Mouse (Mus musculus) MEL-GATA-1-ER (cell line): ENCODE results near the gene Swsap1.

Experiments
- DNase-seq: peaks from one replicate; pipeline ENCODE4 v3.0.0-alpha.2; 2012; ENCODE audit warnings: low read depth; ENCODE audit errors: extremely low read depth

The Swsap1 gene

DNA sequence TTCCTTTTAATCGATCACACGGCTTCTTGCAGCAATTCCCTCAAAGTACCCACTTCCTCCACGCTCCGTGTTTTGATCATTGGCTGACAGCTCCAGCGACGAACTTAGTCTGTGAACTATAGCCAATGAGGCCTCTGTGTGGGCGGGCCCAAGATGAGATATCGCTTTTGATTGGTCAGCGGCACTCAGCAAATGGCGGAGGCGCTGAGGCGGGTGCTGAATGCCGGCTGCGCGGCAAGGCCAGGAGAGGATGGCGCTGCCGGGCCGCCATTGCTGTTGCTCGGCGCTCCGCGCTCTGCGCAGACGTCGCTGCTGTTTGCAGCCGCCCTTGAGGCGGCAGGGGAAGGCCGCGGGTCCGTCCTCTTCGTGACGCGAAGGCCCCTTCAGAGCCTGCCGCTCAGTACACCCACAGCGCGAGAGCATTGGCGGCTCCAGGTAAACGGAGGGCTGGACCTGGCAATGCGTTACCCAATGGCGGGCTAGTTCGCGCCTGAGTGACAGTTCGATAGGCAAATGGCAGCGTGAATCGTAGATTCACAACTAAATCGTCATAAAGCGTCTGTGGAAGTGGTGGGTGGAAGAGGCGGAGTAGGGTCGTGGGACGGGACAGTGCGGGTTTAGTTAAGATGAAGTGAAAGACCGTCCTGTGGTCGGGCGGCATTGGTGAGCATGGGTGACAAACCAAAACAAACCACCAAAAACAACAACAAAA is at the start of gene Swsap1:
TSS of gene Swsap1 (plus strand) at position 186 of the 712 bp plus-strand sequence.
- DNase-seq, result peak; percentile 99

DNA sequence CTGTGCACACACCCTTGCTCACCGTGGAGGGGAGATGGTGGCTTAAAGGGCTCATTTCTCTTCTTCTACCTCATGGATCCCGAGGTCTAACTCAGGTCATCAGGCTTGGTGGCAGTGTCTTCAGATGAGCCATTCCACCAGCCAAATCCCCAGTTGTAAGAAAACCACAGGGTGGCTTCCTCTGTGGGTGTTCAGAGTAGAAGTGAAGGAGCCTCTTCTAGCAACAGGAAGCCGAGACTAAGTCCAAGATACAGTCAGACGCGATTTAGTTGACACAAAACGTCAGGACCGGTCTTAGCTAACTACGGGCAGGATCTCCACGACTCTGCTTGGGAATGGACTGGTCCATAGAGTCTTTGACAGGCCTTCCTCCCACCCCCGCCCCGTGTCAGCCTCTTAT is 47.3 kb upstream of the Swsap1 start:
- no peak for DNase-seq

DNA sequence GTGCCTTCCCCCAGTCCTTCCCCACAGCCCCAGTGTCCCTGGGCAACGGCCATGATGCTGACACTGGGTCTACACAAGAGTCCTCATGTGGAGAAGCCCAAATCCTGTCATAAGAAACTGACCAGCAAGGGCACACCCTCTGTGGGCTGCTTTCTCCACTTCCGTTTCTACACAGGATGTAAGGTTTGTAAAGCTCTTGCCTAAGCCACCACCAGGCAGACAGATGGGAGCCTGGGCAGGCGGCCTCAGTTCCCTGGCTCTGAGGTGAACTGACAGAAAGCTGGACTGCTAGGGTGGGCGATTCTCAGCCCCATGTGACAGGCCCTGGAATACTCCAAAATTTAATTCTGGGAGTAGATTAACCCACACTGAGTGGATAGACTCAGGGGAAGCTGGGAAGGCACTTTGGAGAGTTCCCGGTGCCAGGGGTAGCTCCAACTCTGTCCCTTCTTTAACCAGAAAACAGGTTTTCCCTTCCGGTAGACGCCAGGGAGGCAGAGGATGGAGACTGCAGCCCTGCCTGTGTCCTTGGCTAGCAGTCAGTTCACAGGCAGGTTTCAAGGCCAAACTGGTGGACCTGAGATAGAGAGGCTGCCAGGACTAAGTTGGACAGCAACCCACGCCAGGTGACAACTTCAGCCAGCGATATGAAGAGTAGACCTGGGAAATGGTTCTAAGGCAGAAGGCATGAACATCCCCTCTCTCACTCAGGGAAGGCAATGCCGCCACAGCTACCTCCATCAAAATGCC is 45.9 kb upstream of the Swsap1 start:
- DNase-seq, result no peak

DNA sequence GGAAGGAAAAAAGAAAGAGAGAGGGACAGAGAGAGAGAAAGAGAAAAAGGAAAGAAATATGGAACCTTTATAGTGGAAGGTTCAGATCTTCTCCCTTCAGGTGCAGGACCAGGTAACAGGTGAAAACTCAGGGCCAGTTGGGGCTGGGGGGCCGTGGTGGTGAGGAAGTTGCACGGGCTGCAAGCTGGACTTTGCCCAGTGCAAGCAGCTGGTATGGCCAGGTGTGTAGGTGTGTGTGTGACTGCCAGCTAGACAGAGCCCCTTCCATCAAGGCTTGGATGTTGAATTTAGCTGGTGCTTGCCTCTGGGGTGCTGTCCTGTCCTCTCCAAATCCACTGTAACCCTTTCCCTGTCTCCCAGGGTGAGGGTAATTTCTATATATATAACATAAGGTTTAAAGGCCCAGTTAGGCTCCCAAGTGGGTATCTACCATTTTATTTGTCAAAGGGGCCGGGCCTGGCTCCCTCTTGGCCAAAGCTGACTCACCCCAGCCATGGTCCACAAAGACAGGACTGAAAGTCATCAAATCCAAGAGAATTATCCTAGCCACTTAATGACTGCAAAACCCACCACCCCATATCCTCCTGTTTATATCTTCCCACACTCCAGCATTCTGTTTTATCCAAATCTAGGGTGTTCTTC is 38.6 kb upstream of the Swsap1 start:
- no peak for DNase-seq

DNA sequence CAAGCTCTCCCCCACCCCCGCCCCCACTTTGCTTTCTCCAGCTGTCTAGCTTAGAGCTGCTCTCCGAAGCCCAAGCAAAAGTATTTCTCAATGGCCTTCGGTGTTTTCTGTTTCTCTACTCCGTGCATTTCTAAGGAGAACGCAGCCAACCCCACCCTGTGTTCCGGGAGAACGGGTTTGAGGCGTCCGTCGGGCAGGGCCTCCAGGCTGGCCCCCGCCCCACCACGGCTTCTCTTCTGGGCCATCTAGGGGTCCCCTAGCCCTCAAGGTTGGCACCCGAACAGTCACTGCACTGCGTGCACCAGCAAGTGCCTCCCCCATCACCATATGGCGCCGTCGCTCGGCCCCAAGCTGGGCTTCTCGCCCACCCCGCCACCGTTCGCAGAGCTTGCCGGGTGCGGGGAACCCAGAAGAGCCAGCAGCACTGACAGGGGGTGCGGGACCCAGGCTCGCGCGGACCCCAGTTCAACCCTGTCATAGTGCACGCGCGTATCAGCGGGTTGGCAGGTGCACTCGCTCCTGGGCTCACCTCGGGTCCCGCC is 38.0 kb upstream of the Swsap1 start:
- no peak for DNase-seq

DNA sequence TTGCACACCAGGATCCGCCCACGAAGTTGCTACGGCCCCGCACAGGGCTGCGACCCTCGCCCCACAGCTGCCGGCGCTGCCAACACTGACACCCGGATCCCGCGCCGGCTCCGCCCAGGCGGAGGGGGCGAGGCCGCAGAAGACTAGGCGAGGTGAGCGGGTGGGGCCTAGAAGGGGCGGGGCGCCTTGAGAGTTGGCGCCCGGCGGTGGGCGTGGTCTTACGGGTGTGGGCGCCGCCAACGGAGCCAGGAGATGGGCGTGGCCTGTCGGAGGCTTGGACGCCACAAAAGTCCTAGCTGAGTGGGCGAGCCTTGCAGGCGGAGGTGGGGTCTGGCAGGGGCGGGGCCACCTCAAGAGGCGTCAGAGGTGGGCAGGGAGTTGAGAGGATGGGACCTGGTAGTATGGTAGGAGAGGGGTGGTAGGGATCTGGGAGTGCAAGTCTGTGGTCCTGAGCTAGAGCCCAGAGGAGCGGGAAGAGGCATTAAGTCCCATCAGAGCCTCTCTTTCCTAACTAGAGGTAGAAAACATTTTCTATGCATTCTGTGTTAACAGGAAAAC is 37.4 kb upstream of the Swsap1 start, which contains the start of gene Rab3d:
TSS of gene Rab3d (minus strand) at position 158 of the 558 bp plus-strand sequence.
- peak; percentile 88 for DNase-seq

DNA sequence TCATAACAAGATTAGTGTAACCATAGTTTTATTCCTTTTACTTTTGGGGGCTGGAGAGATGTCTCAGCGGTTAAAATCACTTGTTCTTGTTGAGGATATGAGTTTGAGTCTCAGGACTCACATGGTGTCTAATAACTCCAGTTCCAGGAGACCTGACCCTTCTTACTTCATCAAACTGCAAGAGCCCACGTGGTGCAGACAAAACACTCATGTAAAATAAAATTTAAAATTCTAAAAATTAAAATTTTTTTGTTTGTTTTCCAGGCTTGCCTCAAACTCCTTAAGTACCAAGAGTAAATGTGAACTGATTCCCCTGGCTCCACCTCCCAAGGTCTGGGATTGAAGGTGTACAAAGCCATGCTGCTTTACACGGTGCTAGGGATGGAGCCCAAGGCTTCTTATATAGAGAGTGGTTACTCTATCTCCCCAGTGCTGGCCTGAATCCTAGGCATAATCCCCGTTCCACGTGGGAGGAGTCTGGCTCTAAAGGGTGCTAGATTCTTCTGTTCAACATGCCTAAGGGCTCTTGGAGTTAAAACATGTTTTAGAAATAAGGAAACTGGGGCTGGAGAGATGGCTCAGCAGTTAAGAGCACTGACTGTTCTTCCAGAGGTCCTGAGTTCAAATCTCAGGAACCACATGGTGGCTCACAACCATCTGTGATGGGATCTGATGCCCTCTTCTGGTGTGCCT is 36.7 kb upstream of the Swsap1 start:
- DNase-seq, result no peak

DNA sequence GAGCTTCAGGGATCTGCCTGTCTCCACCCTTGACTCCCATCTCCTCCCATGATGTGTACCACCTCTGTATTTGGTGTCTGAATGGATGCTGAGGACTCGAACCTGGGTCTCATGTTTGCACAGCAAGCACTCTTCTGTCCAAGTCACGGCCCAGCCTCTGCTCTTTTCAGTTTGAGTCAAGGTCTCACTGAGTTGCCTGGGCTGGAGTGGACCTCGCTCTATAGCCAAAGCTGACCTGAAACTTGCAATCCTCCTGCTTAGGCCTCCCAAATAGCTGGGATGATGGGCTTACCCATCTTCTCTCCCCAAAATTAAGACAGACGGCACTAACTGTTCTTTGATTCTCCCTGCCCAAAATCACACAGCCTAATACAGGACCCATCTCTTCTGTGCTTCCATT is 32.5 kb upstream of the Swsap1 start:
- DNase-seq, result no peak

DNA sequence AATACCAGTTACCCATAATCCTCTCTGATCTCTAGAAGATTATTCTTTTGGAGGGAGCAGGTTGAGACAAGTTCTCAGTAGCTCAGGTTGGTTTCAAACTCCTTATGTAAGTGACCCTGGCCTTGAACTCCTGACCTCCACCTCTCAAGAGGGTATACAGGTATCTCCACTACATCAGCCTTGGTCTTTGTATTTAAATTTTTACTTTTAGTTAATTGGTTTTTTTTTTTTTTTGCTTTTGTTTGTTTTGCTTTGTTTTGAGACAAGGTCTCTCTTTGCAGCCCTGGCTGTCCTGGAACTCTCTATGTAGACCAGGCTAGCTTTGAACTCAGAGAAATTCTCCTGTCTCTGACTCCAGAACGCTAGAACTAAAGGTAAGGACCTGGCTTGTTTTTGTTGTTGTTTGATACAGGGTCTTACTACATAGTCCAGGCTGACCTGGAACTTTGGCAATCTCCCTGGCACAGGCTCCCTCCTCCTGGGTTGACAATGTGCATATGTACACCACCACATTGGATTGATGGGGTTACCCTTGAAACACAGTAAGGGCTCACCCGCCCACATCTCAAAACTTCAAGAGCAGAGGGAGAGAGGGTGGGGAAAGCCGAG is 32.0 kb upstream of the Swsap1 start:
- DNase-seq, result no peak

DNA sequence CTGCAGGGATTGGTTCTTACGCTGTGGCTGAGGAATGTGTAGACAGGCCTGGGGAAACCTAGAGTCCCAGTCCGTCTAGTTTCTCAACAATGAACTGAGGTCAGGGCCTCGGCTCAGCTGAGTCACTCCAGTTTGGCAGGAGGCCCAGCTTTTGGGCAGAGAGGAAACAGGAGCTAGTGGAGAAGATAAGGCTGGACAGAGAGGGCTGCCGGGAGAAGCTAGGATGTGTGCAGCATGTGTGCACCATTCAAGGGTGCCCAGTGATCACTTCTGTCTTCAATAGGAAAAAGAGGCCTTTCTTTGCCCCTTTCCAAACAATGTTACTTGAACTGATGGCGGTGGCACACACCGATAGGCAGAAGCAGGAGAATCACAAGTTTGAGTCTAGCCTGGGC is 31.5 kb upstream of the Swsap1 start:
- DNase-seq, result peak; percentile 98

DNA sequence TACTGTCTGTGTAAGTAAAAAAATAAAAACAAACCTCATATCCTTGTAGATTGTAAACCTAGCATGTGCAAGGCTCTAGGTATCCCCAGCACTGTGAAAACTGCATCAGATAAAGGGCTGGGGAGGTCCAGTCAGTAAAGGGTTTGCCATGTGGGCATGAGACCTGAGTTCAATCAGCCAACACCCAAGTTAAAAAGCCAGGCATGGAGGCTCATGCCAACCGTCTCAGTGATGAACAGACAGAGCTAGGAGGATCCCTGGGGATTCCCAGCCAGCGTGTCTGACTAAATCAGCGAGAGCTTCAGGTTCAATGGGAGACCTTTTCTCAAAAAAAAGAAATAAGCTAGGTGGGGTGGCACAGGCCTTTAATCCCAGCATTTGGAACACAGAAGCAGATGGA is 30.5 kb upstream of the Swsap1 start:
- DNase-seq, result no peak

DNA sequence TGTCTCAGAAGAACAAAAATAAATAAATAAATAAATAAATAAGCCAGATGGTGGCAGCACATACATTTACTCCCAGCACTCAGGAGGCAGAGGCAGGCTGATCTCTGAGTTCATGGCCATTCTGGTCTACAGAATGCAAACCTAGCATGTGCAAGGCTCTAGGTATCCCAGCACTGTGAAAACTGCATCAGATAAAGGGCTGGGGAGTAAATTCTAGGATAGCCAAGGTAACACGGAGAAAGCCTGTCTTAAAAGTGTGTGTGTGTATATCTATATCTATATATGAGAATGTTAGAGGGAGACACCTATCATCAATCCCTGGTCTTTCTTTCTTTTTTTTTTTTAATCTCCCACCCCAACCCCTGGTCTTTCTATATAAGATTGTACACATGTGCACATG is 30.0 kb upstream of the Swsap1 start:
- no peak for DNase-seq

DNA sequence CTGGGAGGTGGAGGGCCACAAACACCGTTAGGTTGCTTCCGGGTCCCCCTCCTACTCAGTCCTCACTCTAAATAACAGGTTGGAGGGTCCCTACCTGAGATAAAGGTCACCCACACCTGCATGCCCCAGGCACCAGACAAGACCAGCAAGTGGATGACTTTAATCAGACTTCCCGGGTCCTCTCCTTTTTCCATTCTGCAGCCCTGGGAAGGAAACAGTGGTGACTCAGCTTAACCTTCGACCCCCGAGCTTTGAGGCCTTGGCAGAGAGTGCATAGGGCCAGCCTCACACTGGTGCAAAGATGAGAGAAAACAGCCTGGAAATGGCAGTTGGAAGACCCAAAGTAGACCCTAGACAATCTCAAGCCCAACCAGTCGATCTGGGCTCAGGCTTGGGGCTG is 29.4 kb upstream of the Swsap1 start:
- DNase-seq, result no peak

DNA sequence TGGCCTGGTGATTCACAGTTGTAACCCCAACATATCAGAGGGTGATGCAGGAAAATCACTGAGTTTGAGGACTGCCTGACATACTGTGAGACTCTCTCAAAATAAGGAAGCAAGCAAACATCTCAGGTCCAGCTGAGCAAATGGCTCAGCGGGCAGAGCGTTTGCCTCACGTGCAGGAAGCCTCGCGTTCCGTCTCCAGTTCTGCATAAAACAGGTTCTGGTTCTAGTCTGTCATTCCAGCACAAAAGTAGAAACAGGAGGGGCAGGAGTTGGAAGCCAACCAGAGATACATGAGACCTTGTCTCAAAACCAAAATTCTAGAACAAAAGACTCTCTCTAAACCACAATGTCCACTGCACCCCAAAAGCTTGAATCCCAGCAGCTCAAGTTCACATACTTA is 28.8 kb upstream of the Swsap1 start:
- peak; percentile 43 for DNase-seq

DNA sequence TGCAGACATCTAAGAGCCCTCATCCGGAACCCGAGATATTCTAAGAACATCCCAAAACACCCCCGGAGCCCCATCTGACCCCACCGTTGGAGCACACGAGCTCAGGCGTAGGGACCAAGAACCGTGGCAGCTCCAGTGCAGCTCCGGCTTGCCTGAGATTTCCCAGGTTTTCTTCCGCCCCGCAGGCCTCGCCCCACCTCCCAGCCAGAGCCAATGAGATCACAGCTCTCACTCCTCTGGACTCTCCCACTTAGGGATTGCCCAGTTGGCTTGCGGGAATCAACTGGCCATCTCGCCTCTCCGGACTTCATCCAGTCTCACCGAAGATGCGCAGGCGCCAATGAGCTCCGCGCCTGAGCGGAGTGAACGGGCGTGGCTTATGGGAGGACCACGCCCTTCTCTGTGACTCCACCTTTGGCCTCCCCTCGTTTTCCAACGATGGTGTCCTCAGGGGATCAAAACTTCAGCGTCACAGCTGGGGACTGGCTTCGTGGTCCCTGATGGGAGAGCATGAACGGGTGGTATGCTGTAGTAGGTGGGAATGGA is 28.3 kb upstream of the Swsap1 start, which contains the start of the genes Ccdc159 and Tmem205:
TSS of gene Ccdc159 (plus strand) at position 264 of the 546 bp plus-strand sequence.
TSS of gene Tmem205 (minus strand) at position 349 of the 546 bp plus-strand sequence.
- DNase-seq, result peak; percentile 97

DNA sequence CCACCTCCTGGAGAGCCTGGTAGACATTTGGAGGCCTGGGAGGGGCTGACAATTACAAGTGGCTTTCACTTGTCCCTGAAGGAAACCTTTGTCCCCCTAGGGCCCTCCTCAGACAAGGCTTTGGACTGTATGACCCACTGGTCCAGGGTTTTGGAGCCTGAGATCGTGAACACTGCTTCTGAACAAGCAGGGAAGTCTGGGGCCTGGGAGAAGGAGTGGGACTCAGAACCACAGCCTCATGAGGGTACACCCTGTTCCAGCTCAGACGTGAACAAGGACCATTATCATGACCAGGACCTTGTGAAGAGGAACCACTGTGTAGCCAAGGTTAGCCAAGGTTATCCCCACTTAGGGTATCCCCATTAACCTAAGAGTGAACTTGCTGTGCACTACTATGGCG is 26.3 kb upstream of the Swsap1 start:
- DNase-seq, result no peak

DNA sequence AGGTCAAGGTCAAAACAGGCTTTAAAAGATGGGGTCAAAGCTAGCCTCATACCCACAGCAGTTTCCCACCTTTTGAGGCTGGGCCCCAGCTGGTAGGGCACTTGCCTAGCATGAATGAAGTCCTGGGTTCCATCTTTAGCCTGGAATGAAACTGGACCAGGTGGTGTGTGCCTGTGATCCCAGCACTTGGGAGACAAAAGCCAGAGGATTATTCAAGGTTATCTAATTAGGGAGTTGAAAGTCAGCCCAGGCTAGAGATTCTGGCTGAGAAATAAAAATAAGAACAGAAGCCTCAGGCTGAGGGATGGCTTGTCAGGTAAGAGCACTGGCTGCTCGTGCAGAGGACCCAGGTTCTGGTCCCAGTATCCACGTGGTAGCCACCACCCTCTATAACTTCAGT is 23.5 kb upstream of the Swsap1 start:
- no peak for DNase-seq

DNA sequence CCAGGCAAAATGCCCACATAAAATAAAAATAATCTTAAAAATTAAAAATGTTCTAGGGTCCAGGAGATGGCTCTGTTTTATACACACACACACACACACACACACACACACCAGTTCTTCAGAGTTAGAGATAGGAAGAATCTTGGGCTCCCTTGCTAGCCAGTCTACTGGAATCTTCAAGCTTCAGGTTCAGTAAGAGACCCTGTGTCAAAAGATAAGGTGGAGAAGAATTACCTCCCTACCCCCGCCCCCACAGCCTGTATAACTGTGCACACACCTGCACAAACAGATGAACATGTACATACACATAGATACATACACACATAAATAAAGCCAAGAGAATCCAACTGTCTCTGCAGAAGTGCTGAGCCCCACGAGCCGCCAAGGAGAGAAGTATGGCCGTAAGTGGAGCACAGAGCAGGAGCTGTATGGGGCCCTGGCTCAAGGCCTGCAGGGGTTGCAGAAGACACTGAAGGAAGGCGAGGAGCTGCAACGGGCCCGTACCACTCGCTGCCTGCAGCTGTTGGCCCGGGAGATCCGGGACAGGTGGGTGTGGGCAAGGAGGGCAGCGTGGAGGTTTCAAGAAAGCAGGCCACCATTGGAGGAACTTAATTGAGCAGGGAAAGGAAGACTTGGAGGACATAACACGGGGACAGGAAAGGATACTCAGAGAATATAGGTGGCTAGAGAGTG is 23.0 kb upstream of the Swsap1 start:
- DNase-seq, result no peak

DNA sequence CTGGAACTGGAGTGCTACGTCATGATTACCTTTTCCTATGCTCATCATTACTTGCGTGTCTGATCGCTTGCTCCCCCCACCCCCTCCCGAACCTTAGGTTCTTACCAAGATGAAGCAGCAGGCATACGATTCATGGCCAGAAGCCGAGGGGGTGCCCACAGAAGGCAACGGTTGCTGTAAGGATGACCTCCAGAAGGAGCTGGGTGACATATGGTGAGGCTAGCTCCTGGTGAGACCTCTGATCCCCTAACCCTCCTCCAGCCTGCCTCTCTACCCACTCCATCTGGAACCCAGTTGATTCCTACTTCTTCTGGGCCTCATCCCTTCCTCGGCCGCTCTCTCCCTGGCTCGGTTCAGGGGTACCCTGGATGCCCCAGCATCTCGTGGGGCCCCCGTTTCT is 21.5 kb upstream of the Swsap1 start:
- DNase-seq, result no peak
